Mouse (Mus musculus) MEL (cell line): ENCODE results near the gene Gpr179.

Source experiments
- CTCF ChIP-seq, 3 experiments: IDR thresholded peaks in 2 of 3; conservative IDR thresholded peaks in 1 of 3; 2 replicates each; pipeline ENCODE4 v1.5.1; 2011 to 2012; ENCODE audit warnings: low read length in 3 of 3, low read depth in 2 of 3, mild to moderate bottlenecking in 2 of 3, improper control_type of control experiment in 1 of 3, inconsistent platforms in 1 of 3, mixed read lengths in 1 of 3, moderate library complexity in 1 of 3; ENCODE audit not compliant: control insufficient read depth in 1 of 3, insufficient read depth in 1 of 3, poor library complexity in 1 of 3, severe bottlenecking in 1 of 3
- NELFE ChIP-seq: IDR thresholded peaks from 2 replicates; pipeline ENCODE4 v1.6.1; 2011; ENCODE audit warnings: low read depth, low read length, improper control_type of control experiment
- POLR2A ChIP-seq, 2 experiments: IDR thresholded peaks; 2 replicates each; pipeline ENCODE4 v1.6.1; 2011 to 2012; ENCODE audit warnings: low read length in 2 of 2, mild to moderate bottlenecking in 2 of 2, control low read depth in 1 of 2, improper control_type of control experiment in 1 of 2, low read depth in 1 of 2, moderate library complexity in 1 of 2; ENCODE audit not compliant: control insufficient read depth in 1 of 2, insufficient read depth in 1 of 2, poor library complexity in 1 of 2

GRCm38 (mm10) chr11:97314751-97315503 is 37.0 kb downstream of the Gpr179 start:
- TF ChIP-seq CTCF (IDR thresholded peaks at IDR 0.05 in 2 of 3, conservative IDR thresholded peaks at IDR 0.05 in 1 of 3; ENCODE audit: control insufficient read depth in 1 of 3, insufficient read depth in 1 of 3, low read depth in 2 of 3, low read length in 3 of 3, poor library complexity in 1 of 3, severe bottlenecking in 1 of 3) (no peak), POLR2A (IDR thresholded peaks at IDR 0.05; ENCODE audit: control insufficient read depth in 1 of 2, insufficient read depth in 1 of 2, low read depth in 1 of 2, low read length in 2 of 2, poor library complexity in 1 of 2) (no peak), NELFE (no peak)
